Mouse (Mus musculus) Patski (cell line): ENCODE measurements around the gene Srsf6. TPM values are rescaled to one million over a fixed set of nuclear protein-coding genes. Genes with fewer than 3 reads are reported as not detected.

Experiments
- ATAC-seq: fragments of 100-300 bp; one replicate; pipeline ENCODE4 v1.8.0; 2021
- CTCF ChIA-PET: fragments of 350-600 bp; sonication (Branson Sonifier 250); formaldehyde crosslinking; loops from one replicate; lab custom pipeline; 2022; ENCODE audit warnings: inconsistent platforms; lab: Charles Lee
- POLR2A ChIA-PET: fragments of 350-600 bp; sonication (Branson Sonifier 250); formaldehyde crosslinking; loops from one replicate; lab custom pipeline; 2022; ENCODE audit warnings: antibody characterized with exemption, inconsistent platforms; lab: Charles Lee
- DNase-seq: peaks from one replicate; pipeline ENCODE4 v3.0.0-alpha.2; 2011; ENCODE audit warnings: low read depth, low spot score
- H3K27me3 ChIP-seq: fragments of 371-371 bp; one replicate; pipeline ENCODE4 v1.5.1; 2021
- CTCF ChIP-seq: fragments of 100-300 bp; IDR thresholded peaks from one replicate; pipeline ENCODE4 v1.5.1; 2021
- in situ Hi-C: fragments of 300-500 bp; cut with MboI; formaldehyde crosslinking; loops from 3 replicates; pipeline ENCODE4 v1.11.1; 2018; ENCODE audit warnings: low pct_unique_long_range_greater_than_20kb, mixed read lengths
- polyA plus RNA-seq: library from polyadenylated mRNA; unstranded; gene quantifications from one replicate; pipeline ENCODE4 v1.2.3, GENCODE M21; 2021

Gene Srsf6
- polyA plus RNA-seq, 1 experiment from 2014 or later: 200 TPM

- CTCF ChIA-PET: interaction anchor here (1.0 kb wide), 1 partner anchor 322 kb away, joined by 3 read pairs; no protein-coding TSS in a partner anchor
- TF ChIP-seq CTCF: no peak
- H3K27me3 ChIP-seq: peaks cover 49% of the 10 kb centered on the region
- no peak for DNase-seq
- POLR2A ChIA-PET: no interaction called here
- in situ Hi-C loops: no loop called here
- no peak for ATAC-seq
Measured at GRCm38 (mm10) chr2:162908052-162908491, 23.3 kb upstream of the Srsf6 start.

DNA sequence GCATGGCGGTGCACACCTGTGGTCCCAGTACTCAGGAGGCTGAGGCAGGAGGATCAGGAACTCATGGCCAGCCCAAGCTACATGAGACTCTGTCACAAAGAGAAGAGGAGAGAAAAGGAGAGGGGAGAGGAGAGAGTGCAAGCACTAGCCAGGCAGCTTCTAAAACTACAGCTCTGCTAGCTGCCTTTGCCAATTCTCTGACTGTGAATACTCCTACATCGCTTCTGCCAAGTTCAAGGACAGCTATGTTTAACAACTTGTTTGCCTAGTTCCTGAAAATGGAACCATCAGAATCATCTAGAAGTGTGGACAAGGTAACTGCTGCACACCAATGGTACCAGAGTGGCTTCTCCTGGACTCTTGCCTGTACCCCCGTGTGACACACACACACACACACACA, 17.3 kb upstream of the Srsf6 start:
- in situ Hi-C loops: no loop called here
- ATAC-seq (no peak), DNase-seq (no peak)
- CTCF ChIA-PET: no interaction called here
- POLR2A ChIA-PET: no interaction called here
- peaks cover 48% of the 10 kb centered on the region for H3K27me3 ChIP-seq
- no peak for TF ChIP-seq CTCF

GRCm38 (mm10) chr2:162914519-162914918, 16.8 kb upstream of the Srsf6 start:
- peaks cover 44% of the 10 kb centered on the region for H3K27me3 ChIP-seq
- peak; percentile 50 for TF ChIP-seq CTCF
- in situ Hi-C loops: no loop called here
- CTCF ChIA-PET: interaction anchor here (1.8 kb wide), 1 partner anchor 8 kb away, joined by 5 read pairs; no protein-coding TSS in a partner anchor
- DNase-seq (no peak), ATAC-seq (no peak)
- POLR2A ChIA-PET: no interaction called here

- ATAC-seq (no peak), DNase-seq (no peak)
- CTCF ChIA-PET: no interaction called here
- POLR2A ChIA-PET: interaction anchor here (0.7 kb wide), 1 partner anchor 42 kb away, joined by 3 read pairs; no protein-coding TSS in a partner anchor
- H3K27me3 ChIP-seq: peaks cover 25% of the 10 kb centered on the region
- no peak for TF ChIP-seq CTCF
- in situ Hi-C loops: loop anchor here (5.0 to 10.0 kb wide), 4 partner anchors 82 to 482 kb away; no protein-coding TSS in a partner anchor
Measured at GRCm38 (mm10) chr2:162919926-162920325, 11.4 kb upstream of the Srsf6 start.

DNA sequence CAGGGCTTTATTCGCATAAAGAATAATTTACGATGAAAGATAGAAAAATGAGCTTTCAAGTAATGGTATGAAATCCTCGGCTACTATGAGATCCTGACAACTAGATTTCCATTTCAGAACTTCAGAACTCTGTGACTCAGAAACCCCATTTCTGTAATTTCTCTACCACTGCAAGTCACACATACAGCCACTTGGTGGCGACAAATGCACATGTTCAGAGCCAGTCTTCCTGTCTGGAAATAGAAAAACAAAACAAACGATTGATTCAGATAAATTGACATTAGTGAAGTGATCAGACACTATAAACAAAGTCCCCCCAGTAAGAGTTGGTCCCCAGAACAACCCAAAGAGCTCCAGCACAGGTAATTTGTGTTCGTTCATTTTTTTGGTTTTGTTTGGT, 9.1 kb upstream of the Srsf6 start:
- ChIA-PET CTCF (interaction anchor here (0.8 to 3.2 kb wide), 15 partner anchors 18 to 437 kb away, joined by 3 to 16 read pairs (median 3); partner anchors contain the start of gene Sgk2), POLR2A (no interaction called here)
- DNase-seq (no peak), ATAC-seq (peak; percentile 45)
- TF ChIP-seq CTCF: peak; percentile 92
- H3K27me3 ChIP-seq: peaks cover 16% of the 10 kb centered on the region
- in situ Hi-C loops: loop anchor here (5.0 to 10.0 kb wide), 4 partner anchors 80 to 480 kb away; no protein-coding TSS in a partner anchor

DNA sequence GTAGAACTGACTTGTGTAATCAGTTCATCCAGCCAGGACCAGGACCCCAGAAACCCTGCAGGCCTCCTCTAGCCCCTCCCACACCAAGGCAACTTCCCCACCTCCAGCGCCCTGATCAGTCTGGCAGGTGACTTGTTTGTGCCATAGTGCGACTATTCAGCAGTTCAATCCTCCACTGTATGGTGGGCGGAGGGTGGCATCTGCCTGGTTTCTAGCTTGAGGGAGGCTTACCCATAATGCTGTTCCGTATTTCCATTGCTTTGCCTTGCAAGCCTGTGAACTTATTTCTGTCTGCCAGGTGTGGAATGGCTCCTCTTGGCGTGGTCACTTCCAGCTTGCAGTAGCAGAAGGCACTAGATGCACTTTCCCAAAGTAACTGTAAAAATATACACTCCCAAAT, 8.5 kb upstream of the Srsf6 start:
- no peak for TF ChIP-seq CTCF
- CTCF ChIA-PET: interaction anchor here (0.8 to 3.2 kb wide), 14 partner anchors 18 to 436 kb away, joined by 3 to 16 read pairs (median 4); partner anchors contain the start of gene Sgk2
- DNase-seq: no peak
- in situ Hi-C loops: loop anchor here (5.0 to 10.0 kb wide), 4 partner anchors 79 to 479 kb away; no protein-coding TSS in a partner anchor
- POLR2A ChIA-PET: no interaction called here
- ATAC-seq: no peak
- peaks cover 16% of the 10 kb centered on the region for H3K27me3 ChIP-seq

GRCm38 (mm10) chr2:162924126-162924525, 7.2 kb upstream of the Srsf6 start:
- no peak for ATAC-seq
- ChIA-PET POLR2A (no interaction called here), CTCF (interaction anchor here (3.2 kb wide), 1 partner anchor 33 kb away, joined by 16 read pairs; no protein-coding TSS in a partner anchor)
- peaks cover 11% of the 10 kb centered on the region for H3K27me3 ChIP-seq
- in situ Hi-C loops: loop anchor here (5.0 to 10.0 kb wide), 4 partner anchors 78 to 478 kb away; no protein-coding TSS in a partner anchor
- DNase-seq: no peak
- no peak for TF ChIP-seq CTCF

GRCm38 (mm10) chr2:162927918-162928585, 3.3 kb upstream of the Srsf6 start:
- no peak for DNase-seq
- no peaks in the 10 kb centered on the region for H3K27me3 ChIP-seq
- in situ Hi-C loops: loop anchor here (5.0 to 10.0 kb wide), 2 partner anchors 34 to 167 kb away; no protein-coding TSS in a partner anchor
- POLR2A ChIA-PET: no interaction called here
- TF ChIP-seq CTCF: no peak
- no peak for ATAC-seq
- CTCF ChIA-PET: no interaction called here

DNA sequence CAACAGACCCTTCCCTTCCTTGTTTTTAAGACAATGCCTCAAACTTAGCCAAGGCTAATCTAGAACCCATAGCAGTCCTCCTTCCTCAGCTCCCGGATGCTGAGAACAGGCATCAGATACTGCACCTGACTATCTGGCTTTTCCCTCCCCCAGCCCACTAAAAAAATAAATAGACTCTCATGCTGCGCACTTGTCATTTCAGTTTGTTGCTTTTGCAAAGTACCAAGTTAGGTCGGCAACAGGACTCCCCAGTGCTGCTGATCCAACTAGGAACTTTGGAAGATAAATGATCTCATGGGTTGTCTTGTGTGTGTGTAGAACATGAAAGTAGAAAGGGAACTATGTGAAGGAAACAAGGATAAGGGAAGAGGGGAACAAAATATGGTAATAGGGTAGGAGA, 1.6 kb upstream of the Srsf6 start:
- ChIA-PET POLR2A (interaction anchor here (1.7 kb wide), 1 partner anchor 11 kb away, joined by 4 read pairs; no protein-coding TSS in a partner anchor), CTCF (interaction anchor here (1.4 kb wide), 1 partner anchor 27 kb away, joined by 5 read pairs; no protein-coding TSS in a partner anchor)
- in situ Hi-C loops: loop anchor here (5.0 to 10.0 kb wide), 2 partner anchors 33 to 165 kb away; no protein-coding TSS in a partner anchor
- no peak for TF ChIP-seq CTCF
- H3K27me3 ChIP-seq: no peaks in the 10 kb centered on the region
- ATAC-seq: no peak
- no peak for DNase-seq

DNA sequence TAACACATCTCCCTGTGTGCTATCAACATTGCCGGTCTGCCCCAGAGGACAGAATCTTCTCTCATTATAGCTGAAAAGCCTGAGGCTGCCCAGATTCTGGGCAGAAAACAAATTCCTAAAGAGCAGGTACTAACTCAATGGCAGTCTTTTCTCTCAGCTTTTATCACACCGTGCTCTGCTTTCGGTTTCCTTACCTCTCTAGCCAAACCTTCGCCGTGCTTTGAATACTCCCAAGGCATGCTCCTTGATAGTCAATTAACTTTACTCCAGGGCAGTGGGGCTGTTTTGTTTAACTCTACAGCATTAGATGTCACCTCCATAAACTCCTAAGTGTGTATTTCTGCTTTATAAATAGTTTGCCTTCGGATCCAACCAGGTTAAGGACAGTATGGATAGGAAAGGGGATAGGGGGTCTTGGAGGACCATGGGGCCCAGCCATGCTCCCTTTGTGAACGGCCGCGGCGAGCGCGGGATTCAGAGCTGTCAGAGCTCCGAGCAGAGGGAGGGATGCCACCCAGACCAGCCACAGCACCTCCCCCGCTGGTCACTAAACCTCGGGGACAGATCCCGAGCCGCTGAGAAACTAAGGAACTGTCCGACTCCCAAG, 709 bp upstream of the Srsf6 start:
- in situ Hi-C loops: no loop called here
- ChIA-PET CTCF (interaction anchor here (1.4 kb wide), 1 partner anchor 26 kb away, joined by 5 read pairs; no protein-coding TSS in a partner anchor), POLR2A (interaction anchor here (0.8 to 1.7 kb wide), 2 partner anchors 10 to 31 kb away, joined by 3 to 4 read pairs; no protein-coding TSS in a partner anchor)
- TF ChIP-seq CTCF: no peak
- ATAC-seq (peak; percentile 13), DNase-seq (no peak)
- no peaks in the 10 kb centered on the region for H3K27me3 ChIP-seq
